Comparison of ENCODE assay signal across 8 mouse cellular contexts in the genomic region with DNA sequence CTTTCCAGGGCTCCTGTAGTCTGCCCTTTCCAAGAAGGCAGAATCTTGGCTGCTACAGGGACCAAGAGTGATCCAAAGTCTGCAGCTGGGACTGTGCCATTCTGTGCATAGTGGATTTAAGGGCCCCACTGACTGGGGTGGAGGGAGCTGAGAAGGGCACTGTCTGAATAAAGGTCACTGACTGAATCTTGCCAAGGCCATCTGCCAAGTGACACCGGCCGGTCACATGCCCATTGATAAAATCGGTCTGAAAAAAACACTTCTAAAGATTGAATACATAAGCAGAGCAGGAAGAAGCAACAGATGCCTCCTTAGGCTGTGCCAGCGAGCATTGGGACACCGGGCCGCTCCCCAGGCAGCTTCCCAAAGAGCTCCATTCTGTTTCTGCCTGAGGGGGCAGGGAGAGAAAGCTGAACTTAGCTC. TPM values are rescaled to one million over a fixed set of nuclear protein-coding genes. Genes with fewer than 3 reads are reported as not detected.
DNase-seq lines count a peak whose midpoint lies in the region; ATAC-seq lines count a peak whose summit lies in the region.

No protein-coding gene starts in this region.

- H3K27ac ChIP-seq in embryonic facial prominence, embryonic 10.5 days (replicated peaks): no peak overlapping the region
- H3K27ac ChIP-seq in intestine, embryonic 15.5 days: no peak overlapping the region
- no peak overlapping the region for H3K27ac ChIP-seq in neural tube, embryonic 14.5 days (ENCODE audit: low read depth, low read length)

- peak overlapping the region; percentile 91 for H3K4me2 ChIP-seq in intestine, embryonic 15.5 days (replicated peaks)
- H3K4me2 ChIP-seq in neural tube, embryonic 14.5 days (ENCODE audit: low read depth, low read length): peak overlapping the region; percentile 45

- H3K4me3 ChIP-seq in embryonic facial prominence, embryonic 10.5 days: peak overlapping the region; percentile 56
- no peak overlapping the region for H3K4me3 ChIP-seq in intestine, embryonic 15.5 days (replicated peaks)
- no peak overlapping the region for H3K4me3 ChIP-seq in neural tube, embryonic 14.5 days (ENCODE audit: low read depth, low read length)

- H3K27me3 ChIP-seq in embryonic facial prominence, embryonic 10.5 days (replicated peaks; ENCODE audit: low read depth, poor library complexity, severe bottlenecking): peaks cover 58% of the 10 kb centered on the region
- peaks cover 19% of the 10 kb centered on the region for H3K27me3 ChIP-seq in intestine, embryonic 15.5 days (replicated peaks)
- peaks cover 12% of the 10 kb centered on the region; the same call in 1 of the 2 replicates for H3K27me3 ChIP-seq in neural tube, embryonic 14.5 days (ENCODE audit: control insufficient read depth, insufficient read depth, low read length)

- no peak for ATAC-seq in intestine, embryonic 15.5 days
- no peak for ATAC-seq in neural tube, embryonic 14.5 days (ENCODE audit: low read depth)
- no peak for ATAC-seq in megakaryocyte, adult 5-6 weeks (ENCODE audit: poor library complexity, severe bottlenecking)

- no peaks in the 10 kb centered on the region for H3K9me3 ChIP-seq in embryonic facial prominence, embryonic 10.5 days
- H3K9me3 ChIP-seq in intestine, embryonic 15.5 days: no peaks in the 10 kb centered on the region
- H3K9me3 ChIP-seq in neural tube, embryonic 14.5 days (ENCODE audit: control insufficient read depth, low read length): no peaks in the 10 kb centered on the region

- intact Hi-C loops in left cerebral cortex, postnatal 10 days (cut with DNase I): no loop called here

- no peak overlapping the region for H3K9ac ChIP-seq in intestine, embryonic 15.5 days
- no peak overlapping the region for H3K9ac ChIP-seq in neural tube, embryonic 14.5 days (replicated peaks; ENCODE audit: low read depth, low read length)

- peak; percentile 44 to 55 for DNase-seq in left cerebral cortex, postnatal 10 days (ENCODE audit: extremely low spot score in 1 of 2, low spot score in 2 of 2)
- no peak for DNase-seq in left cerebral cortex, adult 18-20 months (ENCODE audit: low spot score in 2 of 2)
- DNase-seq in embryonic facial prominence, embryonic 10.5 days (ENCODE audit: low spot score): no peak
- no peak for DNase-seq in lung, postnatal 36 days
- DNase-seq in gastrocnemius, adult 18-20 months (ENCODE audit: low spot score): no peak

- no peaks in the 10 kb centered on the region for H3K36me3 ChIP-seq in embryonic facial prominence, embryonic 10.5 days (replicated peaks)
- no peaks in the 10 kb centered on the region for H3K36me3 ChIP-seq in intestine, embryonic 15.5 days
- no peaks in the 10 kb centered on the region for H3K36me3 ChIP-seq in neural tube, embryonic 14.5 days (ENCODE audit: control insufficient read depth, insufficient read depth, low read length)

- WGBS in embryonic facial prominence, embryonic 10.5 days: 33% methylated on average over 6 of the region's 6 CpGs
- WGBS in intestine, embryonic 15.5 days: 45% methylated on average over 6 of the region's 6 CpGs
- 23% methylated on average over 6 of the region's 6 CpGs for WGBS in neural tube, embryonic 14.5 days

- peaks cover 15% of the 10 kb centered on the region for H3K4me1 ChIP-seq in embryonic facial prominence, embryonic 10.5 days
- H3K4me1 ChIP-seq in intestine, embryonic 15.5 days (replicated peaks): peaks cover 10% of the 10 kb centered on the region
- peaks cover 14% of the 10 kb centered on the region for H3K4me1 ChIP-seq in neural tube, embryonic 14.5 days (ENCODE audit: control insufficient read depth, insufficient read depth, low read length)

RNA-seq across cellular contexts. Expression of gene Cpxm2, which starts 0.8 kb away (rescaled TPM):
- total RNA-seq in left cerebral cortex, postnatal 10 days (2021): 1 to 10 TPM; 6.1 to 9.3 TPM
- total RNA-seq in left cerebral cortex, adult 18-20 months (2021): 1 to 10 TPM; 3.0 to 5.4 TPM
- polyA plus RNA-seq in embryonic facial prominence, embryonic 10.5 days (2016; fragmentation: Nextera tagmentation; extraction: Ambion mirVana): 0.91 and 2.5 TPM in 2 replicates
- 1.3 and 1.4 TPM in 2 replicates for polyA plus RNA-seq in intestine, embryonic 15.5 days (2015; fragmentation: Nextera tagmentation; extraction: Ambion mirVana)
- polyA plus RNA-seq in neural tube, embryonic 14.5 days (2014; fragmentation: Nextera tagmentation; extraction: Ambion mirVana): 0.79 and 2.4 TPM in 2 replicates
- 1 to 10 TPM; 4.2 to 7.5 TPM for total RNA-seq in gastrocnemius, adult 18-20 months (2021)
- total RNA-seq in megakaryocyte, adult 5-6 weeks (2015): not detected in 2 replicates
- total RNA-seq in megakaryocyte, adult 5-6 weeks (2017): not detected in 2 replicates

Comparison
In these comparisons a context has a peak if more than half of its experiments do, and no peak if none do; other contexts are left out.
1. DNase-seq: peak in left cerebral cortex, postnatal 10 days (2 of 2); none in left cerebral cortex, adult 18-20 months (0 of 2), embryonic facial prominence, embryonic 10.5 days (single experiment), lung, postnatal 36 days (single experiment) and gastrocnemius, adult 18-20 months (single experiment).